9 mouse cellular contexts compared by ENCODE assay signal in the genomic region with DNA sequence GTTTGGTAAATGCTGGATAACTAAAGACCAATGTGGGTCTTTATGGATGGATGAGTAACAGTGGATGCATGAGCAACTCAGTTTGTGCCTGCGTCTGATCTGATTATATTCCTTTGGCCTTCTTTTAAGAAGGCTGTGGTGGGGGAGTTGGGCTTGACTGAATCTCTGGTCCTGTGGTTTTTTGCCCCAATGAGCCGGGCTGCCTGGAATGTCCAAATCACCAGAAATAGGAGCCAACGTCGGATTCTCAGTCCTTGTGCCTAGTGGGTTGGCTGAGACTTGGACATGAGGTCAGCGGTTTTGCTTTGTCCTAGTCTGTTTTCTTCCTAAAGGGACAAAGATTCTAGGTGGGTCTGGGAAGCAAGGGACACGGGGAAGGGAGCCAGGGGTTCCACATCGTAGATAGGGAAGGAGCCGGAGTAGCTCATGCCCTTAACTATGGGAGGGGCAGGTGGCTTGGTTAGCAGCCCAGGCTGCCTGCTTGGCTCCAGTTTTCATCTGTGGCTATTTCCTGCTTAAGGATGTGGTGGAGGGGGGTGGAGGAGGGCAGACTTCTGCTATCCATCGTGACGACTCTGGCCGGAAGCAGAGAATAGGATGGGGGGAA. TPM values are rescaled to one million over a fixed set of nuclear protein-coding genes. Genes with fewer than 3 reads are reported as not detected.
DNase-seq lines count a peak whose midpoint lies in the region; ATAC-seq lines count a peak whose summit lies in the region.
"Had no signal": no experiment of that assay in that cellular context is flagged by ENCODE, and none has a peak within 500 bp of the region (broad histone marks: within the 10 kb centered on the region; RNA-seq: fewer than 3 reads in every experiment).

No protein-coding gene starts in this region.

- no peaks in the 10 kb centered on the region; the same call in 1 of the 2 replicates for H3K9me3 ChIP-seq in kidney, embryonic 16.5 days (ENCODE audit: low read length)
- no peaks in the 10 kb centered on the region for H3K9me3 ChIP-seq in heart, embryonic 12.5 days (replicated peaks)
- no peaks in the 10 kb centered on the region for H3K9me3 ChIP-seq in stomach, embryonic 14.5 days (ENCODE audit: control insufficient read depth, low read depth, low read length)

- peak; percentile 49 for DNase-seq in kidney, adult 11 months
- peak; percentile 63 to 68 for DNase-seq in kidney, postnatal 36 days
- DNase-seq in left cerebral cortex, postnatal 10 days (ENCODE audit: extremely low spot score in 1 of 2, low spot score in 2 of 2): no peak
- DNase-seq in layer of hippocampus, adult 9-10 months (ENCODE audit: low spot score): no peak

- no peak overlapping the region for H3K4me3 ChIP-seq in kidney, embryonic 16.5 days (ENCODE audit: low read length)
- H3K4me3 ChIP-seq in heart, embryonic 12.5 days: no peak overlapping the region
- H3K4me3 ChIP-seq in stomach, embryonic 14.5 days (ENCODE audit: low read depth, low read length): no peak overlapping the region

- H3K36me3 ChIP-seq in kidney, embryonic 16.5 days (ENCODE audit: insufficient read depth, low read length): peaks cover 4% of the 10 kb centered on the region; the same call in 1 of the 2 replicates
- peaks cover 17% of the 10 kb centered on the region for H3K36me3 ChIP-seq in heart, embryonic 12.5 days
- peaks cover 7% of the 10 kb centered on the region for H3K36me3 ChIP-seq in stomach, embryonic 14.5 days (ENCODE audit: control insufficient read depth, insufficient read depth, low read length)

- H3K4me1 ChIP-seq in kidney, embryonic 16.5 days (ENCODE audit: insufficient read depth, low read length): peaks cover 47% of the 10 kb centered on the region
- peaks cover 63% of the 10 kb centered on the region for H3K4me1 ChIP-seq in heart, embryonic 12.5 days (replicated peaks)
- H3K4me1 ChIP-seq in stomach, embryonic 14.5 days (ENCODE audit: control insufficient read depth, insufficient read depth, low read length): peaks cover 46% of the 10 kb centered on the region

- no peak overlapping the region for H3K4me2 ChIP-seq in kidney, embryonic 16.5 days (replicated peaks; ENCODE audit: low read depth, low read length)
- H3K4me2 ChIP-seq in heart, embryonic 12.5 days: 0 out of 2 replicates have a peak overlapping the region, but pooled peaks have one; percentile 9
- no peak overlapping the region; the same call in 1 of the 2 replicates for H3K4me2 ChIP-seq in stomach, embryonic 14.5 days (replicated peaks; ENCODE audit: low read depth, low read length)

- WGBS in kidney, embryonic 16.5 days: 70% methylated on average over 11 of the region's 11 CpGs
- WGBS in heart, embryonic 12.5 days: 50% methylated on average over 11 of the region's 11 CpGs
- WGBS in stomach, embryonic 14.5 days: 68% methylated on average over 11 of the region's 11 CpGs

- no peaks in the 10 kb centered on the region for H3K27me3 ChIP-seq in kidney, embryonic 16.5 days (ENCODE audit: insufficient read depth, low read length)
- H3K27me3 ChIP-seq in heart, embryonic 12.5 days (replicated peaks): peaks cover 4% of the 10 kb centered on the region; the same call in 1 of the 2 replicates
- no peaks in the 10 kb centered on the region for H3K27me3 ChIP-seq in stomach, embryonic 14.5 days (ENCODE audit: control insufficient read depth, insufficient read depth, low read length)
- H3K27me3 ChIP-seq: CH12.LX had no signal

- H3K27ac ChIP-seq in kidney, embryonic 16.5 days (ENCODE audit: low read length): no peak overlapping the region; the same call in 1 of the 2 replicates
- peak overlapping the region; percentile 77; the same call in 1 of the 2 replicates for H3K27ac ChIP-seq in heart, embryonic 12.5 days (ENCODE audit: poor library complexity, severe bottlenecking)
- peak overlapping the region; percentile 85 for H3K27ac ChIP-seq in stomach, embryonic 14.5 days (ENCODE audit: low read length)

- intact Hi-C loops in left cerebral cortex, postnatal 10 days (cut with DNase I): no loop called here

- no peak for ATAC-seq in kidney, embryonic 16.5 days (ENCODE audit: low FRiP score, low TSS enrichment)
- no peak for ATAC-seq in heart, embryonic 12.5 days (ENCODE audit: insufficient number of reproducible peaks, low FRiP score)
- no peak for ATAC-seq in stomach, embryonic 14.5 days (ENCODE audit: insufficient number of reproducible peaks, insufficient read depth, low FRiP score, low read depth)
- no peak for ATAC-seq in CD4-positive, CD25-positive, alpha-beta regulatory T cell, adult 4 months

- H3K9ac ChIP-seq in kidney, embryonic 16.5 days (replicated peaks; ENCODE audit: low read length): no peak overlapping the region
- 0 out of 2 replicates have a peak overlapping the region, but pooled peaks have one; percentile 25 for H3K9ac ChIP-seq in heart, embryonic 12.5 days
- no peak overlapping the region for H3K9ac ChIP-seq in stomach, embryonic 14.5 days (replicated peaks; ENCODE audit: low read depth, low read length)

RNA-seq across cellular contexts. Expression of a gene that starts 2.0 kb away (rescaled TPM):
- 119 and 125 TPM in 2 replicates for polyA plus RNA-seq in kidney, embryonic 16.5 days (2015; fragmentation: Nextera tagmentation; extraction: Ambion mirVana)
- polyA plus RNA-seq in heart, embryonic 12.5 days (2016; fragmentation: Nextera tagmentation; extraction: Ambion mirVana): 50.2 and 62.4 TPM in 2 replicates
- 91.5 and 96.7 TPM in 2 replicates for polyA plus RNA-seq in stomach, embryonic 14.5 days (2014; fragmentation: Nextera tagmentation; extraction: Ambion mirVana)
- total RNA-seq in left cerebral cortex, postnatal 10 days (2021): 10 to 100 TPM; 10.6 to 14.1 TPM
- 1 to 10 TPM; 2.1 to 2.3 TPM for polyA plus RNA-seq in CD4-positive, CD25-positive, alpha-beta regulatory T cell, adult 4 months (2017; shearing (Covaris generic))

RNA-seq across cellular contexts. Expression of a gene that starts 6.4 kb away (rescaled TPM):
- polyA plus RNA-seq in kidney, embryonic 16.5 days (2015; fragmentation: Nextera tagmentation; extraction: Ambion mirVana): 143 and 157 TPM in 2 replicates
- 128 and 132 TPM in 2 replicates for polyA plus RNA-seq in heart, embryonic 12.5 days (2016; fragmentation: Nextera tagmentation; extraction: Ambion mirVana)
- polyA plus RNA-seq in stomach, embryonic 14.5 days (2014; fragmentation: Nextera tagmentation; extraction: Ambion mirVana): 125 and 132 TPM in 2 replicates
- total RNA-seq in left cerebral cortex, postnatal 10 days (2021): 10 to 100 TPM; 81.6 to 82.6 TPM
- polyA plus RNA-seq in CD4-positive, CD25-positive, alpha-beta regulatory T cell, adult 4 months (2017; shearing (Covaris generic)): 100 to 1,000 TPM; 167 to 217 TPM

RNA-seq across cellular contexts. Expression of a gene that starts 9.7 kb away (rescaled TPM):
- polyA plus RNA-seq in kidney, embryonic 16.5 days (2015; fragmentation: Nextera tagmentation; extraction: Ambion mirVana): 5.5 and 6.3 TPM in 2 replicates
- polyA plus RNA-seq in heart, embryonic 12.5 days (2016; fragmentation: Nextera tagmentation; extraction: Ambion mirVana): 9.4 and 10.1 TPM in 2 replicates
- 6.3 and 6.6 TPM in 2 replicates for polyA plus RNA-seq in stomach, embryonic 14.5 days (2014; fragmentation: Nextera tagmentation; extraction: Ambion mirVana)
- 10 to 100 TPM; 70.6 to 74.2 TPM for total RNA-seq in left cerebral cortex, postnatal 10 days (2021)
- 1 to 10 TPM; 2.2 to 4.7 TPM for polyA plus RNA-seq in CD4-positive, CD25-positive, alpha-beta regulatory T cell, adult 4 months (2017; shearing (Covaris generic))

RNA-seq across cellular contexts. Expression of a gene that starts 25.2 kb away (rescaled TPM):
- 168 and 179 TPM in 2 replicates for polyA plus RNA-seq in kidney, embryonic 16.5 days (2015; fragmentation: Nextera tagmentation; extraction: Ambion mirVana)
- 137 TPM in 2 replicates for polyA plus RNA-seq in heart, embryonic 12.5 days (2016; fragmentation: Nextera tagmentation; extraction: Ambion mirVana)
- 193 and 209 TPM in 2 replicates for polyA plus RNA-seq in stomach, embryonic 14.5 days (2014; fragmentation: Nextera tagmentation; extraction: Ambion mirVana)
- total RNA-seq in left cerebral cortex, postnatal 10 days (2021): 10 to 100 TPM; 68.7 to 71.2 TPM
- polyA plus RNA-seq in CD4-positive, CD25-positive, alpha-beta regulatory T cell, adult 4 months (2017; shearing (Covaris generic)): 100 to 1,000 TPM in 1 of 2 experiments, 10 to 100 TPM in 1; 99.1 to 124 TPM

RNA-seq across cellular contexts. Expression of a gene that starts 25.7 kb away (rescaled TPM):
- polyA plus RNA-seq in kidney, embryonic 16.5 days (2015; fragmentation: Nextera tagmentation; extraction: Ambion mirVana): 0.22 and 0.40 TPM in 2 replicates
- 0.13 and 0.19 TPM in 2 replicates for polyA plus RNA-seq in heart, embryonic 12.5 days (2016; fragmentation: Nextera tagmentation; extraction: Ambion mirVana)
- 0.32 and 0.35 TPM in 2 replicates for polyA plus RNA-seq in stomach, embryonic 14.5 days (2014; fragmentation: Nextera tagmentation; extraction: Ambion mirVana)
- under 1 TPM; 0.13 to 0.22 TPM for total RNA-seq in left cerebral cortex, postnatal 10 days (2021)
- under 1 TPM; 0.62 to 0.66 TPM for polyA plus RNA-seq in CD4-positive, CD25-positive, alpha-beta regulatory T cell, adult 4 months (2017; shearing (Covaris generic))

Comparison
In these comparisons a context has a peak if more than half of its experiments do, and no peak if none do; other contexts are left out.
1. DNase-seq: peak in kidney, adult 11 months (single experiment) and kidney, postnatal 36 days (2 of 2); none in left cerebral cortex, postnatal 10 days (0 of 2) and layer of hippocampus, adult 9-10 months (single experiment).
2. RNA of a gene that starts 2.0 kb away (polyA plus RNA-seq): 119 to 125 TPM in kidney, embryonic 16.5 days, 91.5 to 96.7 TPM in stomach, embryonic 14.5 days and 50.2 to 62.4 TPM in heart, embryonic 12.5 days; 2.1 to 2.3 TPM in CD4-positive, CD25-positive, alpha-beta regulatory T cell, adult 4 months; every median in the first group is over 10 times any median in the second.